Mouse (Mus musculus) ZHBTc4 (cell line): ENCODE measurements at regions not wholly inside any gene's neighbourhood (a gene's known extent, or its start where the extent isn't known, plus 50 kb on each side); places are given as distances from the start of the nearest gene placed in this dataset.
A peak's percentile ranks its signal among the peaks of the same experiment; 100 is the strongest.
"Not testable (repeated sequence)": the region's sequence is repeated elsewhere in the genome, so short reads cannot be mapped to it uniquely, and the experiment has no call there.

Experiments used
- DNase-seq: peaks from one replicate; pipeline ENCODE4 v3.0.0-alpha.2; 2011; ENCODE audit warnings: low read depth, low spot score

GRCm38 (mm10) chr3:22681999-22682648 is 605.7 kb downstream of the Tbl1xr1 start:
- DNase-seq = no peak

GRCm38 (mm10) chr3:22699317-22699716 is 622.9 kb downstream of the Tbl1xr1 start:
- no peak for DNase-seq

GRCm38 (mm10) chr3:22701486-22701885 is 625.0 kb downstream of the Tbl1xr1 start:
- not testable (repeated sequence) for DNase-seq

- no peak for DNase-seq
Measured at GRCm38 (mm10) chr3:22705673-22706072, 629.2 kb downstream of the Tbl1xr1 start.

- DNase-seq = peak; percentile 4
Measured at GRCm38 (mm10) chr3:22745026-22745425, 668.6 kb downstream of the Tbl1xr1 start.
